Mouse (Mus musculus): ENCODE measurements around the gene Dclre1c. TPM values are rescaled to one million over a fixed set of nuclear protein-coding genes. Genes with fewer than 3 reads are reported as not detected.
A peak's percentile ranks its signal among the peaks of the same experiment; 100 is the strongest.
"Not testable (repeated sequence)": the region's sequence is repeated elsewhere in the genome, so short reads cannot be mapped to it uniquely, and the experiment has no call there.

The Dclre1c gene
- 100 to 1,000 TPM; 109 to 557 (median 408) TPM for total RNA-seq (2018; cell fraction: chromatin; rRNA removed)
- 10 to 100 TPM; 17.0 to 55.2 (median 34.2) TPM for total RNA-seq (2018; cell fraction: cytosol; rRNA removed)
- 100 to 1,000 TPM in 23 of 26 experiments, 10 to 100 TPM in 3; 86.8 to 420 (median 224) TPM for total RNA-seq (2018; cell fraction: nucleus; rRNA removed)
- polyA plus RNA-seq (2018): 17.9 to 52.7 TPM (median 38.0 TPM) in 3 replicates

DNA sequence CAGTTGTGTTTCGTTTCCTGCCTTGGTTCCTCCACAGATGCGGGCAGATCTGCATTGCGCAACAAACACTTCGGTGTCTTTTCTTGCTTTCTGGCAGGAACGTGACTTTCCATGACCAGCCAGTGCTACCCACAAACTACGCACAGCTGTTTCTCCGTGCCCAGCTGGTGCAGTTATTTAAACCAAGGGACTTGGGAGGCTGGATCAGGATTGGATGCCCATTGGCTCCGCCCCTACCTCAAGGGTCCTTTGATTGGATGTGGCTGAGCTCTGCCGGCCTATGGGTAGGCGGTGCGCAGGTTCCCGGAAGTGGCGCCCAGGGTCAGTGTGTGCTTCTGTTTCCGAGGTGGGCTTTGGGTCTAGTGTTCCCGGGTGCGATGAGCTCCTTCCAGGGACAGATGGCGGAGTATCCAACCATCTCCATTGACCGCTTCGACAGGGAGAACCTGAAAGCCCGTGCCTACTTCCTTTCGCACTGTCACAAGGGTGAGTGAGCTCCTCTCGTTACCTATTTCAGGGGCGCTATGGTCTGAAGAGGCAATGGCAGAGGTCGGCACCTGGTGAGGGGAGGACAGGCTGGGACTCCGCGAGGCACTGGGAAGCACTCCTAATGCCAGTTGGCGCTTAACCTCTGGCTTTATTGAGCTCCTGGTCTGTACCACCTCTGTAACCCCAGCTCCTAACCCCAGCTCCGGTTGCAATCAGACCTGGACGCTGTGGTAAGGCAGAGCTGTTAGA, at the start of gene Dclre1c:
Dclre1c (plus strand) TSS at position 291 of the 738 bp plus-strand sequence.
- H3K79me2 ChIP-seq (ENCODE audit: inconsistent target): peaks cover 50% of the 10 kb centered on the region
- H3K36me3 ChIP-seq (ENCODE audit: inconsistent target): no peaks in the 10 kb centered on the region
- WGBS (ENCODE audit: missing documents): under 1% methylated on average over 26 of the region's 29 CpGs
- H3K27ac ChIP-seq: peak within 1 kb of the TSS; percentile 96
- peak within 1 kb of the TSS; percentile 97 for H3K4me3 ChIP-seq (ENCODE audit: inconsistent target)

DNA sequence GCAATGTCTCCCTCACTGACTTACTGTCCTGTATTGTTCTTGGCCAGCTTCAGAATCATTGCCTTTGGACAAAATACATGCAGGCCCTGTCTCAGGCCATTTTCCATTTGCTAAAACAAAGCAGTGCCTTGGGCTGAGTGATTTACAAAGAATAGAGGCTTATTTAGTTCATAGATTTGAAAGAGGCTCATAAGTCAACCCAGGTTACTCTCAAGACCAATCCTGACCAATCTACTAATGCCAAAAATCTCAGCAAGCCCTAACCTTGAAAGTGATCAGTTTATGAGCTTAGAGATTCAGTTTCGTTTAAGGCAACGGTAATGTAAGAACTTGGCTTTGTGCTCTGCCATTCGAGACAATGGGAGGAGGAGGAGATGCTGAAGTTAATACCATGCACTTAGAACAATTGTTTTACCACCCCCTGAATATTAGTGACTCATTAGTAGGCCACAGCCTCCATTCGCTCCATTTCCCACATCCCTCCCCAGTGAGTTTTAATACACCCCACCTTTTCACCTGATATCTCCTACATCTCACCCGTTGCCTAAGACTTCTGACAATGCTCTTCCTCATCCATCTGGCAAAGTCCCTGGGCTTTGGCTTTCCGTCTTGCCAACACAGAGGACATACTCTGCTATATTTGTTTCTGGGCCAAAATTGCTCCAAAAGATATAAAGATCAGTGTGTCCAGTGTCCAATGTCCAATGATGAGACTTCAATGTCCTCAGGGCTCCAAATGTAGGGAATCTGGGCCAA, 36.6 kb upstream of the Dclre1c start:
- no peak overlapping the region for H3K27ac ChIP-seq
- H3K36me3 ChIP-seq (ENCODE audit: inconsistent target): no peaks in the 10 kb centered on the region
- WGBS (ENCODE audit: missing documents): 94% methylated on average over 6 of the region's 6 CpGs
- no peaks in the 10 kb centered on the region for H3K79me2 ChIP-seq (ENCODE audit: inconsistent target)
- H3K4me3 ChIP-seq (ENCODE audit: inconsistent target): no peak overlapping the region

DNA sequence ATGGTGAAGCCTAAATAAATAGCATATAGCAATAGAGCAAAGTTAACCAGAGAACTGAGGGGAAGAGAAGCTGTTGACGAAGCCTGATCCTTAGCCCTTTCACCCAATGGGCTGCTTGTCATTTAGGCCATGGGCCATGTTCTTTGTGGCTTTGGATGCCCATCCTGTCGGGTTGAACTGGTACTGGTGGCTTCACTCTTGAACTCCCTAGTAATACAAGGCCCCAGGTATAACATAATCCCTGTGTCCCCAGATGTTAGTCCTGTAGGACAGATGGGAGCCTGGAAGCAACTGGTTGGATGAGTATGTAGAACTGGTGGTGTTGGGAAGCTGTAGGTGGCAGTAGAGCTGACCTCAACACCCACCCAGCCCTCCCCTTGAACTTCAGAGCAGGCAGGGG, 32.0 kb upstream of the Dclre1c start:
- H3K36me3 ChIP-seq (ENCODE audit: inconsistent target): no peaks in the 10 kb centered on the region
- no peak overlapping the region for H3K4me3 ChIP-seq (ENCODE audit: inconsistent target)
- no peak overlapping the region for H3K27ac ChIP-seq
- WGBS (ENCODE audit: missing documents): 82% methylated on average over 2 of the region's 2 CpGs
- no peaks in the 10 kb centered on the region for H3K79me2 ChIP-seq (ENCODE audit: inconsistent target)

DNA sequence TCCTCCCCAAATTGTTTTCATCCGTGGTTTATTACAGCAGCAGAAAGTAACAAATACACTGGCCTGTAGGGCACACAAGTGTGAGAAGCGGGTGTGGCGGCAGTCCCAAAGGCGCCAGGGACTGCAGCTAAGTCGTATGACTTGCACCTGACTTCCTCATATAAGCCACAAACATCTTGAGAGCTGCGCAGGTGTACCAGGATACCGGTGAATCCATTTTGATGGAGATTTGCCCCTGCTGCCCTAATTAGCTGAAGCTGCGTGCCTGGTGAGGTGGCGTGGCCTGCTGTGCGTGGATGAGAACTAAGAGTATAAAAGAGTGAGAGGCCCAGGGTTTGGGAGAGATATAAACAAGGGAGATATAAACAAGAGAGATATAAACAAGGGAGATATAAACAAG, 26.8 kb upstream of the Dclre1c start, which contains the start of gene Olah:
Olah (minus strand) TSS at position 101 of the 400 bp plus-strand sequence.
- not testable (repeated sequence) for H3K27ac ChIP-seq; H3K36me3 ChIP-seq (ENCODE audit: inconsistent target); H3K79me2 ChIP-seq (ENCODE audit: inconsistent target); H3K4me3 ChIP-seq (ENCODE audit: inconsistent target)
- WGBS (ENCODE audit: missing documents): 84% methylated on average over 9 of the region's 10 CpGs

DNA sequence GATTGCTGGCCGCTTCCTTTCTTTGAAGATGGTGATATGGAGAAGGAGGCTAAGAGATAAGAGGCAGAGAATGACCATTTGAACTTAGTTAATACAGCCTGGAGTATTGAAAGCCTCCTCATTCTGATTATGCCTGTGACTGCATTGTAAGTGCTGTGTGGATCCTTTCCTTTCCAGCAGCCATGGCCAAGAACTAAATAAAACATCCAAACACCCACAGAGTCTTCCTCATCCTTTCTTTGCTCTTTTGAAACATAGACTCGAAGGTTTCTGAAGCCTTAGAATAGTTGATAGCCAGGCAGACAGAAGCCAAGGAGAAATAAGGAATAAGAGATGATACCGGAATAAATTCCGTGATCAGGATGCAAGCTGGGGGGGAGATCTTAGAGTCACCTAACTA, 17.9 kb upstream of the Dclre1c start:
- no peaks in the 10 kb centered on the region for H3K79me2 ChIP-seq (ENCODE audit: inconsistent target)
- WGBS (ENCODE audit: missing documents): 90% methylated on average over 4 of the region's 4 CpGs
- no peaks in the 10 kb centered on the region for H3K36me3 ChIP-seq (ENCODE audit: inconsistent target)
- no peak overlapping the region for H3K4me3 ChIP-seq (ENCODE audit: inconsistent target)
- no peak overlapping the region for H3K27ac ChIP-seq

DNA sequence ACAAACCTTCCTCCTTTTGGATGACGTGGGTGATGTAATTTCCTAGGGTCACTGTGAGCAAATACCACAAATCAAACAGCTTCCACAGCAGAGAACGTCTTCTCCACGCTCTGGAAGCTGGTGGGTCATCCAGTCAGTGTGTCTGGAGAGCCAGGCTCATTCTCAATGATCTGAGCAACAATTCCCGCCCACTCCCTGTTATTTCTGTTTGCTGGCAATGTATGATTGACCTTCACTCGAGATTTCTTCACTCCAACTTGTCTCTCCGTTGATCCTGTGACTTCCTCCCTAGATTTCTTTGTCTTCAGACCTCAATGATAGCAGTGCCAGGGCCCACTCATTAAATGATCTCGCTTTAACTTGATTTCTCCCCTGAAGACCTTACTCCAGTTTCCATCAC, 16.2 kb upstream of the Dclre1c start:
- WGBS (ENCODE audit: missing documents): 57% methylated on average over 7 of the region's 7 CpGs
- H3K36me3 ChIP-seq (ENCODE audit: inconsistent target): no peaks in the 10 kb centered on the region
- H3K4me3 ChIP-seq (ENCODE audit: inconsistent target): no peak overlapping the region
- no peaks in the 10 kb centered on the region for H3K79me2 ChIP-seq (ENCODE audit: inconsistent target)
- H3K27ac ChIP-seq: no peak overlapping the region

DNA sequence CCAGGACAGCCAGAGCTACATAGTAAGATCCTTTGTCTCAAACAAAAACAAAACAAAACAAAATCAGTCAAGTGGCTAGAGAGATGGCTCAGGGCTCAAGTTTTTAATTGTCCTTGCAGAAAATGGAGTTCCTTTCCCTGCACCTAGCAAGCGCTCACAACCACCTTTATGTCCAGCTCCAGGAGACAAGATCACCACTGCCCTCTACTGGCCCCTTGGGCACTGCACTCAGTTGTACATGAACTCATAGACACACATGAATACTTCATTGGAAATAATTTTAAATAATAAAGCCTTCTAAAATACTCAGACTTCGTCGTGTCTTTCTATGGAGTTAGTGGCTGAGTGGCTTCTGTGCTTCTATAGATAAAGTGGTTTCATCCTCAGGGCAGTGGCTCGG, 9.7 kb upstream of the Dclre1c start:
- no peak overlapping the region for H3K4me3 ChIP-seq (ENCODE audit: inconsistent target)
- H3K27ac ChIP-seq: no peak overlapping the region
- WGBS (ENCODE audit: missing documents): 60% methylated on average over 4 of the region's 4 CpGs
- no peaks in the 10 kb centered on the region for H3K36me3 ChIP-seq (ENCODE audit: inconsistent target)
- no peaks in the 10 kb centered on the region for H3K79me2 ChIP-seq (ENCODE audit: inconsistent target)

DNA sequence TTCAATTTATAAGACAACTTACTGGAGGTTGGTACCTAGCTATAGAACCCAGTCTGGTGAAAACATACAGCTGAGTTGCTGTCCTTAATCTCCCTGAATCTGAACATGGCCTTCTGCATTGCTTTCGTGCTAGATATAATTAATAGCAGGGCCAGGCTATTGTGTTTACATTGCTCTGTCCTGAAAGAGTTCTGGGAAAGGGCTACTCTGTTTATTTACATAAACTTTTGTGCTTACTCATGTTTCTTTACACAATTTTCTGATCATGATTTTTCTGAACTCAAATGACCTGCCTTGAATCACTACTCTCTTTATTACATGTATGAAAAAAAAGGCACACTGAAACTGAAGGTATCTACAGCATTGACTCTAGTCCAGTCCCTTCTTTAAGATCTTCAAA, 8.3 kb upstream of the Dclre1c start:
- H3K27ac ChIP-seq: no peak overlapping the region
- no peaks in the 10 kb centered on the region for H3K36me3 ChIP-seq (ENCODE audit: inconsistent target)
- H3K4me3 ChIP-seq (ENCODE audit: inconsistent target): no peak overlapping the region
- no peaks in the 10 kb centered on the region for H3K79me2 ChIP-seq (ENCODE audit: inconsistent target)
- 92% methylated on average over 1 of the region's 1 CpGs for WGBS (ENCODE audit: missing documents)

DNA sequence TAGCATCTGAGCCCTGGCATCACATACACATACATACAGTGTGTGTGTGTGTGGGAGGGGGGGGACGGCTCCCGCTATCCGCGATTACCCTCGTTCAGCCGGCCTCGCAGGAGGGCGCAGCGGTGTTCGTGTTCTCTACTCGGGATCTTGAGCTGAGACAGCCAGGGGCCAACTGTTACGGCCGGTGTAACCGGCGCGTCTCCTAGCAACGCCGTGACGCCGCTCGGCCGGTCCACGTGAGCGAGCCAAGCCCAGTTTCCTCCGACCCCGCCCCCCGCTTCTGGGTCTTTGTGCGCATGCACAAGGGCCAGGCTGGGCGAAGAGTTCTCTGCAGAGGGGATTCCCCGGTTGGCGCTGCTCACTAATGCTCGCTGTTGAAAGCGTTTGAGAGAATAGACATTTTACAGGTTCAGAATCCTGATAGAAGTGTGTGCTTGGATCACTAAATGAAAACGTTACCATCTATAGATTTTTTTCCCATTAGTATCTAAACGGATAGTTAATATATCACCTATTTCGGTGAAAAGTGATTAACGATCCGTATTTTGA, 5.0 kb upstream of the Dclre1c start:
- 1% methylated on average over 31 of the region's 38 CpGs for WGBS (ENCODE audit: missing documents)
- H3K79me2 ChIP-seq (ENCODE audit: inconsistent target): no peaks in the 10 kb centered on the region
- H3K36me3 ChIP-seq (ENCODE audit: inconsistent target): no peaks in the 10 kb centered on the region
- peak overlapping the region; percentile 50 for H3K27ac ChIP-seq
- peak overlapping the region; percentile 47 for H3K4me3 ChIP-seq (ENCODE audit: inconsistent target)

DNA sequence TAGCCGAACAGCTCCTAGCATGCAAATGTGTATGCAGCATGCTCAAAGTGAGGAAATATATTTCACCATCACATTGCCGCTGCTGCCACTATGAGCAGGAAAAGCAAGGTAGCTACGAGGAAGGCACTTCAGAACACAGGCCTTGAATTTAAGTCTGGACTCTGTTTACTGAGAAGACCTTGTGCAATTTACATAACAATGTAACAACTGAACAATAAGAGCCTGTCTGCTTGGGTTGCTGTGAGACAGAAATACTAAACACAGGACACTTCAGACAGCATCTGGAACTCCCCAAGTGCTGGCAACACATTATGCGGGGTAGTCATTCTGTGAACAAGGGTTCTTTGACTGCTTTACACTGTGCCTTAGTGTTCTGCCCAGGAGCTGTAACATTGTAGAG, 3.8 kb upstream of the Dclre1c start:
- Histone ChIP-seq H3K4me3 (ENCODE audit: inconsistent target) (no peak overlapping the region), H3K27ac (no peak overlapping the region), H3K36me3 (ENCODE audit: inconsistent target) (no peaks in the 10 kb centered on the region), H3K79me2 (ENCODE audit: inconsistent target) (peaks cover 11% of the 10 kb centered on the region)
- 69% methylated on average over 4 of the region's 4 CpGs for WGBS (ENCODE audit: missing documents)

DNA sequence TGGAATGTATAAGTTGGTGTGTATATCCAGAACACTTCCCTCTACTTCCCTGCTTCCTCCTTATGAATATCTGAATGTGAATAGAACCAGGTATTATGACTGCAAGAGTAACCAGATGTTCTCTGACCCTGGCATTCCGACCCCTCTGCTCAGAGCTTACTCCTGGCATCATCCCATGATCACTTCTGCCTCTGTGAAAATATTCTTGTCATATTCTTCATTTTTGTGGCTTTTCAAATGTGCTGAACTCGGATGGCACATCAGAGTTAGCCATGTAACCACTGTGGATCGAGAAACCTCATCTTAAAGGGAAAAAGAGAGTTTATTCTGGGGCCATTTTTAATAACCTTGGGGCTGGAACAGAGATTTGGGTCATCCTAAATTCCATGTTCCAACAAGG, 1.4 kb upstream of the Dclre1c start, which contains the start of gene Meig1:
Meig1 (minus strand) TSS at position 101 of the 400 bp plus-strand sequence.
- 0 out of 2 replicates have a peak within 1 kb of the TSS, but pooled peaks have one; percentile 97 for H3K4me3 ChIP-seq (ENCODE audit: inconsistent target)
- WGBS (ENCODE audit: missing documents): 82% methylated on average over 3 of the region's 3 CpGs
- H3K36me3 ChIP-seq (ENCODE audit: inconsistent target): no peaks in the 10 kb centered on the region
- H3K27ac ChIP-seq: peak within 1 kb of the TSS; percentile 96
- H3K79me2 ChIP-seq (ENCODE audit: inconsistent target): peaks cover 35% of the 10 kb centered on the region

DNA sequence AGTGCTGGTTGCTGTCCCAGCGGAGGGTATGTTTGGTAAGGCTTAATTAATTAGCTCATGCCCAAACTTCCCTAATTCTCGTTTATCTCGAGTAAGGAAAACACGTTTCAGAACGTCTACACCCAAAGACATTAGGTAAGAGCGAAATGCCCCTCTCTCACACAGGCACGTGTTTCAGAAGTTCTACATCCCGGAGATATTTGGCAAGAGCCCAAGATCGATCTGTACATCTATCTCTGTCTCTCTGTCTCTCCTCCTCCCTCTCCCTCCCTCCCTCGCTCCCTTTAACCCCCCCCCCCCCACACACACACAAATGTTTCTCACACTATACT, 614 bp downstream of the Dclre1c start:
- peak overlapping the region; percentile 96 for H3K27ac ChIP-seq
- no peaks in the 10 kb centered on the region; the same call in 1 of the 2 replicates for H3K36me3 ChIP-seq (ENCODE audit: inconsistent target)
- peak overlapping the region; percentile 97 for H3K4me3 ChIP-seq (ENCODE audit: inconsistent target)
- H3K79me2 ChIP-seq (ENCODE audit: inconsistent target): peaks cover 55% of the 10 kb centered on the region
- WGBS (ENCODE audit: missing documents): 1% methylated on average over 8 of the region's 10 CpGs

DNA sequence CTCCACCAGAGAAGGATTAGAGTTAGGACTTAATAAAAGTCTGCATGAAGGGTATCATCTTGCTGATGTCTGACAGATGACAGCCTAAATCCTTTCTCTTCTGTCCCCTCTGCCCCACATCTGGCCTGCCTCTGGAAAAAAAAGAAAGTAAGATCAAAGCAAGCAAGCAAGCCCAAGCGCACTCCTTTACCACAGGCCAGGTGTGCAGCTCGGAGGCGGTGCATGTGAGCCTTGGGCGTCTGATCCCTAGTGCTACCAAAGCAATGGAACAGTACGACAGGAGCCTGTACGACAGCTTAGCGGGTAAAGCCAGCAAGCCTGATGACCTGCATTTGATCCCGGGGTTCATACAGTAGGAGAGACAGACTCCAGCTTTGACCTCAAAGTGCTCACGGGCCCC, 7.0 kb downstream of the Dclre1c start:
- 95% methylated on average over 9 of the region's 9 CpGs for WGBS (ENCODE audit: missing documents)
- Histone ChIP-seq H3K36me3 (ENCODE audit: inconsistent target) (peaks cover 36% of the 10 kb centered on the region), H3K4me3 (ENCODE audit: inconsistent target) (no peak overlapping the region), H3K27ac (no peak overlapping the region), H3K79me2 (ENCODE audit: inconsistent target) (peaks cover 98% of the 10 kb centered on the region)

DNA sequence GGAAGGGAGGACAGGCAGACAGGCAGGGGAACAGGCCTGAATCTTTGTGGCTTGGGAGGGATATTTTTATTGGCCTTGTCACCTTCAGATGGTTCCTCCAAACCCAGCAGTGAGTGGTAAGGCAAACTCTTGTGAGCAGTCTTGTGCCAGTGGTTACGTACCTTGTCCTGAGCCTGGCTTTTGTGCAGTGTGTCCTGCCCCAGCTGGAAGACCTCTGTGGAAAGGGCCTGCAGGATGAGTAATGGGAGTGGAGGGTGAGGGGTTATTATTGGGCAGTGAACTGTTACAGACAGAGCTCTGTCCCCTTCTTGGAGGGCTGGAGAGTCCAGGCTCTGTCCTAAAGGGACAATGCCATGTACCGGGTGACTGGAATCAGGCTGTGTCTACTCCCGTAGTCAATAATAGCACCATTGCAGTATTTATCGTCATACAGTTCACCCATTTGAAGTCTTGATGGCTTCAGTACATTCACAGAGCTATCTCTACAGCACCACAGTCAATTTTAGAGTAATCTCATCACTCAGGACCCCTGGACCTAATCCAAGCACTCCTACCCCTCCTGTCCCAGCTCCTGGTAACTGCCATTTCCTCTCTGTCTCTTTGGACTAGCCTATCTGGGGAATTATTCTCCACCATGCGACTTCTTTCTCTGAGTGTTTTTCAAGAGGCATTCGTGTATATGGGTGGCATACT, 11.6 kb downstream of the Dclre1c start:
- Histone ChIP-seq H3K36me3 (ENCODE audit: inconsistent target) (peaks cover 70% of the 10 kb centered on the region), H3K4me3 (ENCODE audit: inconsistent target) (no peak overlapping the region), H3K79me2 (ENCODE audit: inconsistent target) (peaks cover 72% of the 10 kb centered on the region), H3K27ac (no peak overlapping the region)
- WGBS (ENCODE audit: missing documents): 97% methylated on average over 6 of the region's 6 CpGs
